Mouse (Mus musculus) limb, embryonic 14.5 days (tissue): ENCODE results near the gene Pcsk6. TPM values are rescaled to one million over a fixed set of nuclear protein-coding genes. Genes with fewer than 3 reads are reported as not detected.
A peak's percentile ranks its signal among the peaks of the same experiment; 100 is the strongest.

Source experiments
- ATAC-seq: fragments of 200-750 bp; cut with Nextera tagmentation; 2 replicates; pipeline ENCODE4 v1.8.0; 2017; ENCODE audit warnings: low read depth, moderate number of reproducible peaks, moderate TSS enrichment; ENCODE audit not compliant: low FRiP score
- DNase-seq: peaks from one replicate; pipeline ENCODE4 v3.0.0-alpha.2; 2015; ENCODE audit warnings: low spot score
- H3K27ac ChIP-seq: fragments of 300-500 bp; sonication (generic); replicated peaks from 2 replicates; pipeline ENCODE4 v1.5.1; 2014; ENCODE audit warnings: low read depth, mild to moderate bottlenecking, low read length, moderate library complexity, mixed read lengths
- H3K27me3 ChIP-seq: fragments of 300-500 bp; sonication (generic); 2 replicates; pipeline ENCODE4 v1.6.1; 2014; ENCODE audit warnings: low read length, mixed read lengths; ENCODE audit not compliant: control insufficient read depth, insufficient read depth
- H3K36me3 ChIP-seq: fragments of 300-500 bp; sonication (generic); 2 replicates; pipeline ENCODE4 v1.6.1; 2014; ENCODE audit warnings: mild to moderate bottlenecking, low read length, moderate library complexity, mixed read lengths; ENCODE audit not compliant: control insufficient read depth, insufficient read depth
- H3K4me1 ChIP-seq: fragments of 300-500 bp; sonication (generic); 2 replicates; pipeline ENCODE4 v1.6.1; 2014; ENCODE audit warnings: antibody characterized with exemption, low read length, mixed read lengths; ENCODE audit not compliant: control insufficient read depth, insufficient read depth
- H3K4me2 ChIP-seq: fragments of 300-500 bp; sonication (generic); replicated peaks from 2 replicates; pipeline ENCODE4 v1.6.1; 2014; ENCODE audit warnings: low read depth, mild to moderate bottlenecking, low read length, moderate library complexity; ENCODE audit not compliant: severe bottlenecking
- H3K4me3 ChIP-seq: fragments of 300-500 bp; sonication (generic); replicated peaks from 2 replicates; pipeline ENCODE4 v1.5.1; 2014; ENCODE audit warnings: low read length
- H3K9ac ChIP-seq: fragments of 300-500 bp; sonication (generic); 2 replicates; pipeline ENCODE4 v1.6.1; 2014; ENCODE audit warnings: mild to moderate bottlenecking, low read depth, low read length, moderate library complexity; ENCODE audit not compliant: severe bottlenecking
- H3K9me3 ChIP-seq: fragments of 300-500 bp; sonication (generic); 2 replicates; pipeline ENCODE4 v1.6.1; 2016; ENCODE audit warnings: low read length; ENCODE audit not compliant: control insufficient read depth
- POLR2A ChIP-seq: fragments of 200-500 bp; IDR thresholded peaks from 2 replicates; pipeline ENCODE4 v1.8.0; 2012; ENCODE audit warnings: inconsistent platforms, mild to moderate bottlenecking, moderate library complexity, borderline replicate concordance; ENCODE audit not compliant: insufficient read depth, insufficient read length; ENCODE audit errors: extremely low read depth
- WGBS: fragments of 180-500 bp; shearing (Covaris S2); extraction: QIAGEN DNeasy Blood & Tissue Kit; methylation state at CpG from one replicate; pipeline ENCODE4 v1.1.7; 2014; 5-methylcytosine and 5-hydroxymethylcytosine counted together
- polyA plus RNA-seq, 2 experiments: library from polyadenylated mRNA; depleted of rRNA in 1 of 2; stranded (reverse) in 1 of 2; unstranded in 1 of 2; fragments of >200 nt; fragmentation: Nextera tagmentation in 1 of 2; extraction: Ambion mirVana in 1 of 2; gene quantifications; 2 replicates each; pipeline versions ENCODE4 v1.2.1 to v1.2.3; 2012 to 2014

Pcsk6 gene
- polyA plus RNA-seq, 2 experiments, result 15.2 to 34.1 TPM

DNA sequence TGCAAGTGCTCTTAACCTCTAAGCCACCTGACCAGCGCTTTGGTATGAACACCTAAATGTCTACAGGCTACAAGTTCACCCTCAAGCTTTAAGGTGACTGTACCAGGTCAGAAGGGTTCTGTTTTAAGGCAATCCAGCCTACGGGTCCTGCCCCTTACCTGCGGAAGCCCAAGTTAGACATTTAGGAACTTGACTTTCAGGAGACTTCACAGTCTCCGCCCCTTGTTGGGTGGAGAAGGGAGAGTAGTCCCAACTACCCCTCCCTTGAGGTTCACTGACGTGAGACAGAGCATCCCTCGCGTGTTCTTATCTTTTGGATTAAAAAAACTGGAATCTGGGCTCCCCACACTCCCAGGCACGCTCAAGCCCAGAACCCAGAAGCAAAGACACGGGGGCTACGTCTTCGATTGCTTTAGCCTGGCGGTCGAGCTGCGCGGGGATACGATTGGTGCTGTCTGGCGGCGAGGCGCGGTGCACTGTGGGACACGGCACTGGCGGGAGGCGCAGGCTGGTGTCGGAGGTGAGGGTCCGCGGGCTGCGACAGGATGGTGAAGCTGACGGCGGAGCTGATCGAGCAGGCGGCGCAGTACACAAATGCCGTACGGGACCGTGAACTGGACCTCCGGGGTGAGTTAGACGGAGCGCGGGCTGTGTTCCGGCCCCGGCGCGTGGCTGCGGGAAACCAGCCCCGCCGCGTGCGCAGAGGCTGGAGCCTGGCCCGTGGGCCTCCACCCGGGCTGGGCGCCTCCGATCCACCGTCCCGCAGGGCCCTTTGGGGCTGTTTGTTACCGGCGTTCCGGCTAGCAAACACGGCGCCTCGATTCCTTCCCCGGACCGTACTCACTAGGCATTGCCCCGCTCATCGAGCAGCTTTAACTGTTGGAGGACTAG, 198.8 kb downstream of the Pcsk6 start:
- H3K27me3 ChIP-seq, result no peaks in the 10 kb centered on the region
- H3K27ac ChIP-seq, result peak overlapping the region; percentile 33; the same call in 1 of the 2 replicates
- peaks cover 14% of the 10 kb centered on the region for H3K4me1 ChIP-seq
- H3K36me3 ChIP-seq, result peaks cover 22% of the 10 kb centered on the region
- 3% methylated on average over 56 of the region's 64 CpGs for WGBS
- peak overlapping the region; percentile 85 for H3K4me2 ChIP-seq
- peak; percentile 94 for ATAC-seq
- peak; percentile 87 for DNase-seq
- no peaks in the 10 kb centered on the region for H3K9me3 ChIP-seq
- H3K4me3 ChIP-seq, result peak overlapping the region; percentile 97
- TF ChIP-seq POLR2A, result peak; percentile 81; the same call in 1 of the 2 replicates
- peak overlapping the region; percentile 88 for H3K9ac ChIP-seq

DNA sequence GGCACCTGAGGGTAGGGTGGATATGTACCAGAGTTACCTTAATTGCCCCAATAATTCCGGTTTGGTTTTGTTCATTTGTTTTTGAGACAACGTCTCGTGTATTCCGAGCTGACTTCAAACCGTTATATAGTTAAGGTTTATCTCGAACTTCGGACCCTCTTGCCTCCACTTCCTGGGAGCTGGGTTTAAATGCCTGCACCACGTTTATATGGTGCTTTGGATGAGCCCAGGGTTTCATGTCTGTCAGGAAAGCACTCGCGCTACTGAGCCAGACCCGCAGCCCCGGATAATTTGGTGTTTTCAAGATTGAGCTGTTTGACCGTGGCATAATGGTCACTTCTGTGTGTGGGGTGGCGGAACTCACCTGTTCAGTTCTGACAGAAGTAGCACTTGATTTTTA, 199.5 kb downstream of the Pcsk6 start:
- Histone ChIP-seq H3K4me2 (peak overlapping the region; percentile 85), H3K9me3 (no peaks in the 10 kb centered on the region), H3K4me3 (peak overlapping the region; percentile 97), H3K27ac (0 out of 2 replicates have a peak overlapping the region, but pooled peaks have one; percentile 33), H3K4me1 (peaks cover 14% of the 10 kb centered on the region), H3K9ac (peak overlapping the region; percentile 88), H3K27me3 (no peaks in the 10 kb centered on the region), H3K36me3 (peaks cover 28% of the 10 kb centered on the region)
- no peak for TF ChIP-seq POLR2A
- DNase-seq, result no peak
- no peak for ATAC-seq
- WGBS, result 1% methylated on average over 14 of the region's 14 CpGs

DNA sequence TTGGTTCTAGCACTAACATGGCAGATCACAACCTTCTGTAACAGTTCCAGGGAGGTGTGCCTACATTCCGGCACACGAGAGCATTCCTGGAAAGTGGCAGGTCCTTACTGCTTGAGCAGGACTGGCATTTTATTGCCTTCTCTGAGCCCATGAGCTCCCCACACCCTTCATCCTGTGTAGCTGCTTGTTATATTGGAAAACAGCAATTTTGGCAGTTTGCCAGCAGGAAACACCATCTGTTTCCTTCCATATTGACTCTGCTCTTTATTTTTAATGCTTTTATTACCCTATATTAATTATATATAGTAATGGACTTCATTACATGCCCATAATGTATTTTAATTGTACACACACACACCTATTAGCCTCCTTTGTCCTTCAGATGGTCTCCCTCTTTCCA, 214.9 kb downstream of the Pcsk6 start:
- ATAC-seq (no peak), DNase-seq (peak; percentile 47)
- H3K9ac ChIP-seq, result no peak overlapping the region
- H3K27me3 ChIP-seq, result no peaks in the 10 kb centered on the region
- no peaks in the 10 kb centered on the region for H3K9me3 ChIP-seq
- peaks cover 48% of the 10 kb centered on the region for H3K36me3 ChIP-seq
- TF ChIP-seq POLR2A, result no peak
- no peak overlapping the region for H3K27ac ChIP-seq
- peaks cover 15% of the 10 kb centered on the region for H3K4me1 ChIP-seq
- no peak overlapping the region for H3K4me3 ChIP-seq
- no peak overlapping the region for H3K4me2 ChIP-seq
- 16% methylated on average over 2 of the region's 2 CpGs for WGBS

- Histone ChIP-seq H3K4me2 (peak within 1 kb of the TSS; percentile 72), H3K9me3 (no peaks in the 10 kb centered on the region), H3K27ac (peak within 1 kb of the TSS; percentile 81), H3K27me3 (no peaks in the 10 kb centered on the region), H3K36me3 (peaks cover 45% of the 10 kb centered on the region), H3K9ac (peak within 1 kb of the TSS; percentile 86), H3K4me3 (peak within 1 kb of the TSS; percentile 84), H3K4me1 (peaks cover 16% of the 10 kb centered on the region)
- peak; percentile 77; the same call in 1 of the 2 replicates for TF ChIP-seq POLR2A
- ATAC-seq (peak; percentile 99), DNase-seq (peak; percentile 97)
- WGBS, result under 1% methylated on average over 58 of the region's 65 CpGs
Measured at GRCm38 (mm10) chr7:66079364-66080230, 218.1 kb downstream of the Pcsk6 start, which contains the start of gene Selenos. TSS of gene Selenos (plus strand) at chr7:66079649.

DNA sequence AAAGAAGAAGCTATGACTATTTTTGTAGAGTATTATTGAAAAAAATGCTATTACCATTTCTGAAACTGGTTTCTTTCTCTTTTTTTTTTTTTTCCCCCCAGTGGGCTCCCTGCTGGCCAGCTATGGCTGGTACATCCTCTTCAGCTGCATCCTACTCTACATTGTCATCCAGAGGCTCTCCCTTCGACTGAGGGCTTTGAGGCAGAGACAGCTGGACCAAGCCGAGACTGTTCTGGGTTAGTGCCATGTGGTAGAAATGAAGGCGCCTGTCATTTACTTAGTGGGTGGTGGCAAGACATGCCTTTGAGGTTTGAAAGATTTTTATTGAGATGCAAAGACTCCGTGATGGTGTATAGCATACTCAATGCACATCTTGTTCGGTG, 218.7 kb downstream of the Pcsk6 start:
- peak overlapping the region; percentile 81 for H3K27ac ChIP-seq
- no peaks in the 10 kb centered on the region for H3K9me3 ChIP-seq
- no peak for ATAC-seq
- TF ChIP-seq POLR2A, result no peak
- no peaks in the 10 kb centered on the region for H3K27me3 ChIP-seq
- no peak for DNase-seq
- WGBS, result 36% methylated on average over 5 of the region's 5 CpGs
- peak overlapping the region; percentile 84 for H3K4me3 ChIP-seq
- H3K36me3 ChIP-seq, result peaks cover 45% of the 10 kb centered on the region
- peak overlapping the region; percentile 72 for H3K4me2 ChIP-seq
- H3K9ac ChIP-seq, result peak overlapping the region; percentile 86
- H3K4me1 ChIP-seq, result peaks cover 16% of the 10 kb centered on the region
